Mouse (Mus musculus) midbrain, embryonic 16.5 days (tissue): ENCODE results near the gene Aasdhppt. TPM values are rescaled to one million over a fixed set of nuclear protein-coding genes. Genes with fewer than 3 reads are reported as not detected.

ENCODE experiments used
- ATAC-seq: fragments of 200-750 bp; cut with Nextera tagmentation; 2 replicates; pipeline ENCODE4 v1.8.0; 2017; ENCODE audit warnings: moderate TSS enrichment
- H3K27ac ChIP-seq: fragments of 300-500 bp; sonication (generic); 2 replicates; pipeline ENCODE4 v1.5.1; 2014; ENCODE audit warnings: mild to moderate bottlenecking, low read length, mixed read lengths
- H3K27me3 ChIP-seq: fragments of 300-500 bp; sonication (generic); 2 replicates; pipeline ENCODE4 v1.6.1; 2014; ENCODE audit warnings: low read depth, low read length, mixed read lengths; ENCODE audit not compliant: control insufficient read depth, insufficient read depth
- H3K36me3 ChIP-seq: fragments of 300-500 bp; sonication (generic); 2 replicates; pipeline ENCODE4 v1.6.1; 2014; ENCODE audit warnings: mild to moderate bottlenecking, low read length, moderate library complexity, mixed read lengths; ENCODE audit not compliant: control insufficient read depth, insufficient read depth
- H3K4me1 ChIP-seq: fragments of 300-500 bp; sonication (generic); 2 replicates; pipeline ENCODE4 v1.6.1; 2014; ENCODE audit warnings: mild to moderate bottlenecking, low read length, mixed read lengths; ENCODE audit not compliant: control insufficient read depth, insufficient read depth
- H3K4me2 ChIP-seq: fragments of 300-500 bp; sonication (generic); 2 replicates; pipeline ENCODE4 v1.6.1; 2014; ENCODE audit warnings: mild to moderate bottlenecking, low read length, mixed read lengths
- H3K4me3 ChIP-seq: fragments of 300-500 bp; sonication (generic); 2 replicates; pipeline ENCODE4 v1.5.1; 2014; ENCODE audit warnings: low read depth, mild to moderate bottlenecking, low read length, moderate library complexity, mixed read lengths
- H3K9ac ChIP-seq: fragments of 300-500 bp; sonication (generic); 2 replicates; pipeline ENCODE4 v1.6.1; 2014; ENCODE audit warnings: low read depth, low read length, mixed read lengths
- H3K9me3 ChIP-seq: fragments of 300-500 bp; sonication (generic); replicated peaks from 2 replicates; pipeline ENCODE4 v1.6.1; 2014; ENCODE audit warnings: mild to moderate bottlenecking, low read length, mixed read lengths; ENCODE audit not compliant: control insufficient read depth, poor library complexity, severe bottlenecking
- WGBS: fragments of 180-500 bp; shearing (Covaris S2); extraction: QIAGEN DNeasy Blood & Tissue Kit; methylation state at CpG from one replicate; pipeline ENCODE4 v1.1.7; 2014; 5-methylcytosine and 5-hydroxymethylcytosine counted together
- microRNA-seq: library from miRNA; unstranded; fragments of <30 nt; microRNA quantifications from one replicate; pipeline ENCODE4, GENCODE M21; 2017
- polyA plus RNA-seq: library from polyadenylated mRNA; unstranded; fragments of >200 nt; fragmentation: Nextera tagmentation; extraction: Ambion mirVana; gene quantifications from 2 replicates; pipeline ENCODE4 v1.2.1, GENCODE M21; 2015

The Aasdhppt gene
- polyA plus RNA-seq, 1 experiment from 2014 or later = 33.7 TPM

- Histone ChIP-seq H3K4me1 (peaks cover 16% of the 10 kb centered on the region), H3K9ac (no peak overlapping the region), H3K9me3 (no peaks in the 10 kb centered on the region), H3K4me3 (no peak overlapping the region), H3K4me2 (no peak overlapping the region), H3K27me3 (no peaks in the 10 kb centered on the region), H3K36me3 (peaks cover 6% of the 10 kb centered on the region; the same call in 1 of the 2 replicates), H3K27ac (no peak overlapping the region)
- WGBS = 74% methylated on average over 1 of the region's 1 CpGs
- ATAC-seq = no peak
These were observed 4.4 kb downstream of the Aasdhppt start for GRCm38 (mm10) chr9:4304867-4305266.

- Histone ChIP-seq H3K4me3 (no peak overlapping the region), H3K4me2 (no peak overlapping the region), H3K9ac (no peak overlapping the region), H3K27ac (no peak overlapping the region), H3K27me3 (no peaks in the 10 kb centered on the region), H3K9me3 (no peaks in the 10 kb centered on the region), H3K36me3 (peaks cover 12% of the 10 kb centered on the region), H3K4me1 (peaks cover 3% of the 10 kb centered on the region; the same call in 1 of the 2 replicates)
- ATAC-seq = no peak
- WGBS = 93% methylated on average over 2 of the region's 2 CpGs
These were observed 8.8 kb downstream of the Aasdhppt start for GRCm38 (mm10) chr9:4300466-4300865.

GRCm38 (mm10) chr9:4283850-4284249, 25.4 kb downstream of the Aasdhppt start:
- Histone ChIP-seq H3K4me1 (no peaks in the 10 kb centered on the region), H3K4me2 (no peak overlapping the region), H3K27me3 (no peaks in the 10 kb centered on the region), H3K4me3 (no peak overlapping the region), H3K27ac (no peak overlapping the region), H3K9me3 (no peaks in the 10 kb centered on the region; the same call in 1 of the 2 replicates), H3K36me3 (no peaks in the 10 kb centered on the region), H3K9ac (no peak overlapping the region)
- ATAC-seq = peak; percentile 17; the same call in 1 of the 2 replicates
- 4% methylated on average over 3 of the region's 3 CpGs for WGBS

GRCm38 (mm10) chr9:4266881-4267280, 42.4 kb downstream of the Aasdhppt start:
- H3K9me3 ChIP-seq = no peaks in the 10 kb centered on the region
- no peak overlapping the region for H3K4me3 ChIP-seq
- 90% methylated on average over 3 of the region's 3 CpGs for WGBS
- H3K36me3 ChIP-seq = no peaks in the 10 kb centered on the region
- H3K9ac ChIP-seq = no peak overlapping the region
- ATAC-seq = no peak
- no peaks in the 10 kb centered on the region for H3K4me1 ChIP-seq
- H3K27ac ChIP-seq = no peak overlapping the region
- no peak overlapping the region for H3K4me2 ChIP-seq
- H3K27me3 ChIP-seq = no peaks in the 10 kb centered on the region

GRCm38 (mm10) chr9:4260746-4261090, 48.6 kb downstream of the Aasdhppt start:
- 68% methylated on average over 12 of the region's 12 CpGs for WGBS
- Histone ChIP-seq H3K9me3 (peaks cover 8% of the 10 kb centered on the region), H3K4me3 (peak overlapping the region; percentile 29), H3K4me1 (no peaks in the 10 kb centered on the region), H3K4me2 (peak overlapping the region; percentile 26; the same call in 1 of the 2 replicates), H3K27ac (no peak overlapping the region), H3K36me3 (no peaks in the 10 kb centered on the region), H3K27me3 (no peaks in the 10 kb centered on the region), H3K9ac (no peak overlapping the region)
- no peak for ATAC-seq

GRCm38 (mm10) chr9:4259841-4260745, 49.2 kb downstream of the Aasdhppt start:
- Histone ChIP-seq H3K4me2 (peak overlapping the region; percentile 26; the same call in 1 of the 2 replicates), H3K4me1 (no peaks in the 10 kb centered on the region), H3K9me3 (peaks cover 8% of the 10 kb centered on the region), H3K27ac (no peak overlapping the region), H3K36me3 (no peaks in the 10 kb centered on the region), H3K27me3 (no peaks in the 10 kb centered on the region), H3K9ac (0 out of 2 replicates have a peak overlapping the region, but pooled peaks have one; percentile 26), H3K4me3 (peak overlapping the region; percentile 29)
- 61% methylated on average over 65 of the region's 65 CpGs for WGBS
- peak; percentile 84 for ATAC-seq

GRCm38 (mm10) chr9:4259074-4259473, 50.2 kb downstream of the Aasdhppt start:
- WGBS = 95% methylated on average over 10 of the region's 10 CpGs
- peaks cover 8% of the 10 kb centered on the region for H3K9me3 ChIP-seq
- no peaks in the 10 kb centered on the region for H3K27me3 ChIP-seq
- peak; percentile 56 for ATAC-seq
- no peak overlapping the region for H3K9ac ChIP-seq
- H3K4me1 ChIP-seq = no peaks in the 10 kb centered on the region
- H3K4me2 ChIP-seq = no peak overlapping the region
- no peak overlapping the region for H3K4me3 ChIP-seq
- no peak overlapping the region for H3K27ac ChIP-seq
- no peaks in the 10 kb centered on the region for H3K36me3 ChIP-seq

Small RNA genes lying within 50 kb of the gene (microRNA-seq; reads per million reads assigned to microRNA genes)
- gene Gm22195 = not detected

Other genes starting within 250 kb of the Aasdhppt start
- gene Kbtbd3, start 362 bp upstream of the Aasdhppt start, polyA plus RNA-seq = 12.1 and 13.8 TPM in 2 replicates
- gene Msantd4, start 67.1 kb upstream of the Aasdhppt start, polyA plus RNA-seq = 59.4 and 64.4 TPM in 2 replicates